Mouse (Mus musculus): ENCODE results near the gene Actn2. TPM values are rescaled to one million over a fixed set of nuclear protein-coding genes. Genes with fewer than 3 reads are reported as not detected.

Actn2 gene
- polyA plus RNA-seq, 1 experiment from 2014 or later: 4.6 TPM

DNA sequence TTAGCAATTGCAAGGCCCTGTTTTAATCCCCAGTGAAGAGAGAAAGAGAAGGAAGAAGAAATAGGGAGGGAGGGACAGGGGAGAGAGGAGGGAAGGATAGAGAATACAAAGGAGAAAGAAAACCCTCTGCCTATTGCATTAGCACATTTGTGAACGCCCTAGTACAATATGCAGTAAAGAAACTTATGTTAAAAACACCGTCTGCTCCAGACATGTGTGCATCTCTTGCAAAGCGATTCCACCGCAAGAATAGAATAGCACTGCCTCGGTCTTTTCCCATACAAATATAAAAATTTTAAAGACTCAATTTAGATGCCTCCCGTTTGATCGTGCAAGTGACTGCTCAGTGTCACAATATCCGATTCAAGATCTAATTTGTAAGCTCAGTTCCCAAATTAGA is 32.1 kb downstream of the Actn2 start:
- no peaks in the 10 kb centered on the region for H3K27me3 ChIP-seq (replicated peaks; ENCODE audit: control insufficient read depth, insufficient read depth, low read length)
- H3K4me1 ChIP-seq (replicated peaks; ENCODE audit: control insufficient read depth, insufficient read depth, low read length): peaks cover 8% of the 10 kb centered on the region
- no peak overlapping the region for H3K27ac ChIP-seq (ENCODE audit: low read length)
- H3K9me3 ChIP-seq (ENCODE audit: control insufficient read depth, low read length): no peaks in the 10 kb centered on the region
- H3K4me2 ChIP-seq (ENCODE audit: low read length): no peak overlapping the region
- H3K9ac ChIP-seq (replicated peaks; ENCODE audit: low read depth, low read length): no peak overlapping the region
- no peaks in the 10 kb centered on the region for H3K36me3 ChIP-seq (ENCODE audit: control insufficient read depth, insufficient read depth)
- WGBS: 80% methylated on average over 8 of the region's 8 CpGs
- no peak for ATAC-seq
- H3K4me3 ChIP-seq (replicated peaks; ENCODE audit: low read length): no peak overlapping the region

DNA sequence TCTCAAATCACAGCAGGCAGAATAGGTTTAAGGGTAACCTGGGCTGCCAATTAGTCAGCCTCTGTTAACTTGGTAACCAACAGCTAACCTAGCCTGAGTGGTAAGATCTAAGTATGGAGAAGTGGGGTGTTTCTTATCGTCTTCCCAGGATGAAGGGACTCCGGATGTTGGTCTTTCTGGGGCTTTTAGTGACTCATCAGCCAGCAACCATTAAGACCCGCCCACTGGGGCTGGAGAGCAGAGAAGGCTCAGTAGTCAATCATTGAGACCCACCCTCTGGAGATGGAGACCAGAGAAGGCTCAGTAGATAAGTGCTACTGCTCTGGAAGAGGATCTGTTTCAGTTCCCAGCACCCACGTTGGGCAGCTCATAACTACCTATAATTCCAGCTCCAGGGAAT is 33.3 kb downstream of the Actn2 start:
- Histone ChIP-seq H3K4me2 (ENCODE audit: low read length) (no peak overlapping the region), H3K9me3 (ENCODE audit: control insufficient read depth, low read length) (no peaks in the 10 kb centered on the region), H3K9ac (replicated peaks; ENCODE audit: low read depth, low read length) (no peak overlapping the region), H3K27ac (ENCODE audit: low read length) (no peak overlapping the region), H3K4me1 (replicated peaks; ENCODE audit: control insufficient read depth, insufficient read depth, low read length) (peaks cover 7% of the 10 kb centered on the region), H3K27me3 (replicated peaks; ENCODE audit: control insufficient read depth, insufficient read depth, low read length) (no peaks in the 10 kb centered on the region), H3K36me3 (ENCODE audit: control insufficient read depth, insufficient read depth) (no peaks in the 10 kb centered on the region), H3K4me3 (replicated peaks; ENCODE audit: low read length) (no peak overlapping the region)
- 81% methylated on average over 4 of the region's 4 CpGs for WGBS
- no peak for ATAC-seq

- Histone ChIP-seq H3K9ac (replicated peaks; ENCODE audit: low read depth, low read length) (no peak overlapping the region), H3K4me2 (ENCODE audit: low read length) (no peak overlapping the region), H3K36me3 (ENCODE audit: control insufficient read depth, insufficient read depth) (no peaks in the 10 kb centered on the region), H3K27ac (ENCODE audit: low read length) (no peak overlapping the region), H3K9me3 (ENCODE audit: control insufficient read depth, low read length) (no peaks in the 10 kb centered on the region), H3K27me3 (replicated peaks; ENCODE audit: control insufficient read depth, insufficient read depth, low read length) (no peaks in the 10 kb centered on the region), H3K4me3 (replicated peaks; ENCODE audit: low read length) (no peak overlapping the region), H3K4me1 (replicated peaks; ENCODE audit: control insufficient read depth, insufficient read depth, low read length) (no peaks in the 10 kb centered on the region)
- no peak for ATAC-seq
- 88% methylated on average over 8 of the region's 8 CpGs for WGBS
These were observed 35.0 kb downstream of the Actn2 start for GRCm38 (mm10) chr13:12305540-12305939.

GRCm38 (mm10) chr13:12304991-12305390 is 35.6 kb downstream of the Actn2 start:
- Histone ChIP-seq H3K27ac (ENCODE audit: low read length) (no peak overlapping the region), H3K4me2 (ENCODE audit: low read length) (no peak overlapping the region), H3K36me3 (ENCODE audit: control insufficient read depth, insufficient read depth) (no peaks in the 10 kb centered on the region), H3K9ac (replicated peaks; ENCODE audit: low read depth, low read length) (no peak overlapping the region), H3K9me3 (ENCODE audit: control insufficient read depth, low read length) (no peaks in the 10 kb centered on the region), H3K4me1 (replicated peaks; ENCODE audit: control insufficient read depth, insufficient read depth, low read length) (no peaks in the 10 kb centered on the region), H3K4me3 (replicated peaks; ENCODE audit: low read length) (no peak overlapping the region), H3K27me3 (replicated peaks; ENCODE audit: control insufficient read depth, insufficient read depth, low read length) (no peaks in the 10 kb centered on the region)
- ATAC-seq: no peak
- WGBS: 90% methylated on average over 5 of the region's 5 CpGs

GRCm38 (mm10) chr13:12297777-12298176 is 42.8 kb downstream of the Actn2 start:
- H3K27me3 ChIP-seq (replicated peaks; ENCODE audit: control insufficient read depth, insufficient read depth, low read length): no peaks in the 10 kb centered on the region
- H3K4me3 ChIP-seq (replicated peaks; ENCODE audit: low read length): no peak overlapping the region
- no peaks in the 10 kb centered on the region for H3K9me3 ChIP-seq (ENCODE audit: control insufficient read depth, low read length)
- ATAC-seq: no peak
- H3K4me2 ChIP-seq (ENCODE audit: low read length): no peak overlapping the region
- no peaks in the 10 kb centered on the region for H3K4me1 ChIP-seq (replicated peaks; ENCODE audit: control insufficient read depth, insufficient read depth, low read length)
- H3K36me3 ChIP-seq (ENCODE audit: control insufficient read depth, insufficient read depth): no peaks in the 10 kb centered on the region
- WGBS: 87% methylated on average over 6 of the region's 6 CpGs
- no peak overlapping the region for H3K9ac ChIP-seq (replicated peaks; ENCODE audit: low read depth, low read length)
- no peak overlapping the region for H3K27ac ChIP-seq (ENCODE audit: low read length)

GRCm38 (mm10) chr13:12296701-12297100 is 43.9 kb downstream of the Actn2 start:
- 92% methylated on average over 3 of the region's 3 CpGs for WGBS
- Histone ChIP-seq H3K4me1 (replicated peaks; ENCODE audit: control insufficient read depth, insufficient read depth, low read length) (no peaks in the 10 kb centered on the region), H3K4me2 (ENCODE audit: low read length) (no peak overlapping the region), H3K9me3 (ENCODE audit: control insufficient read depth, low read length) (no peaks in the 10 kb centered on the region), H3K36me3 (ENCODE audit: control insufficient read depth, insufficient read depth) (no peaks in the 10 kb centered on the region), H3K27me3 (replicated peaks; ENCODE audit: control insufficient read depth, insufficient read depth, low read length) (no peaks in the 10 kb centered on the region), H3K27ac (ENCODE audit: low read length) (no peak overlapping the region), H3K4me3 (replicated peaks; ENCODE audit: low read length) (no peak overlapping the region), H3K9ac (replicated peaks; ENCODE audit: low read depth, low read length) (no peak overlapping the region)
- ATAC-seq: peak; percentile 70

DNA sequence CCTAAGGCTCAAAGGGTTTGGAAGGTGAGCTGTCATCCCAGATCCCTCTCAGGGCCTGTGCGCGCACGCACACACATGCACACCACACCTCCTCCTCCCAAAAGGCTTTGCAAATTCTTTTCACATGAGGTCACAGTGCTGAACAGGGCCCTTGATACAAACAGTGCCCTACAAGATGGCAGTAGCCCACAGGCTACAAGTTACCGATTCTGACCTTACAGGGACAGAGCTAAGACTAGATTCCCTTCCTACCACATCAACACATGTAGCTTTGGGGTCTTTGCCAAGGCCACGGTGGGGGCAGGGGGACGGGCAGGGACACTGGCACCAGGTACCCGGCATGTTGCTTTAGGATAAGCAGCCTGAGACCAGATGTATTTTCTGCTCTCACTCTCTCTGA is 46.8 kb downstream of the Actn2 start:
- no peak overlapping the region for H3K4me2 ChIP-seq (ENCODE audit: low read length)
- H3K9ac ChIP-seq (replicated peaks; ENCODE audit: low read depth, low read length): no peak overlapping the region
- ATAC-seq: no peak
- H3K4me1 ChIP-seq (replicated peaks; ENCODE audit: control insufficient read depth, insufficient read depth, low read length): no peaks in the 10 kb centered on the region
- H3K4me3 ChIP-seq (replicated peaks; ENCODE audit: low read length): no peak overlapping the region
- H3K27ac ChIP-seq (ENCODE audit: low read length): no peak overlapping the region
- 80% methylated on average over 7 of the region's 7 CpGs for WGBS
- H3K36me3 ChIP-seq (ENCODE audit: control insufficient read depth, insufficient read depth): no peaks in the 10 kb centered on the region
- H3K9me3 ChIP-seq (ENCODE audit: control insufficient read depth, low read length): no peaks in the 10 kb centered on the region
- no peaks in the 10 kb centered on the region for H3K27me3 ChIP-seq (replicated peaks; ENCODE audit: control insufficient read depth, insufficient read depth, low read length)

- Histone ChIP-seq H3K27ac (ENCODE audit: low read length) (no peak overlapping the region), H3K9ac (replicated peaks; ENCODE audit: low read depth, low read length) (no peak overlapping the region), H3K4me1 (replicated peaks; ENCODE audit: control insufficient read depth, insufficient read depth, low read length) (no peaks in the 10 kb centered on the region), H3K4me2 (ENCODE audit: low read length) (no peak overlapping the region), H3K9me3 (ENCODE audit: control insufficient read depth, low read length) (no peaks in the 10 kb centered on the region), H3K36me3 (ENCODE audit: control insufficient read depth, insufficient read depth) (no peaks in the 10 kb centered on the region), H3K4me3 (replicated peaks; ENCODE audit: low read length) (no peak overlapping the region), H3K27me3 (replicated peaks; ENCODE audit: control insufficient read depth, insufficient read depth, low read length) (no peaks in the 10 kb centered on the region)
- no peak for ATAC-seq
- WGBS: 92% methylated on average over 7 of the region's 7 CpGs
These were observed 49.9 kb downstream of the Actn2 start for GRCm38 (mm10) chr13:12290700-12291099.

- Histone ChIP-seq H3K27ac (ENCODE audit: low read length) (no peak overlapping the region), H3K27me3 (replicated peaks; ENCODE audit: control insufficient read depth, insufficient read depth, low read length) (no peaks in the 10 kb centered on the region), H3K4me1 (replicated peaks; ENCODE audit: control insufficient read depth, insufficient read depth, low read length) (no peaks in the 10 kb centered on the region), H3K4me3 (replicated peaks; ENCODE audit: low read length) (no peak overlapping the region), H3K4me2 (ENCODE audit: low read length) (no peak overlapping the region), H3K36me3 (ENCODE audit: control insufficient read depth, insufficient read depth) (no peaks in the 10 kb centered on the region), H3K9me3 (ENCODE audit: control insufficient read depth, low read length) (no peaks in the 10 kb centered on the region), H3K9ac (replicated peaks; ENCODE audit: low read depth, low read length) (no peak overlapping the region)
- no peak for ATAC-seq
- 91% methylated on average over 11 of the region's 11 CpGs for WGBS
These were observed 56.0 kb downstream of the Actn2 start for GRCm38 (mm10) chr13:12284528-12284927.

GRCm38 (mm10) chr13:12283826-12284225 is 56.7 kb downstream of the Actn2 start:
- Histone ChIP-seq H3K27me3 (replicated peaks; ENCODE audit: control insufficient read depth, insufficient read depth, low read length) (no peaks in the 10 kb centered on the region), H3K27ac (ENCODE audit: low read length) (no peak overlapping the region), H3K9me3 (ENCODE audit: control insufficient read depth, low read length) (no peaks in the 10 kb centered on the region), H3K4me1 (replicated peaks; ENCODE audit: control insufficient read depth, insufficient read depth, low read length) (no peaks in the 10 kb centered on the region), H3K9ac (replicated peaks; ENCODE audit: low read depth, low read length) (no peak overlapping the region), H3K36me3 (ENCODE audit: control insufficient read depth, insufficient read depth) (no peaks in the 10 kb centered on the region), H3K4me2 (ENCODE audit: low read length) (no peak overlapping the region), H3K4me3 (replicated peaks; ENCODE audit: low read length) (no peak overlapping the region)
- ATAC-seq: no peak
- 92% methylated on average over 3 of the region's 3 CpGs for WGBS

Data from forebrain, embryonic 16.5 days (tissue).